Mouse (Mus musculus): ENCODE measurements around the gene Il1f10.

Il1f10 gene

DNA sequence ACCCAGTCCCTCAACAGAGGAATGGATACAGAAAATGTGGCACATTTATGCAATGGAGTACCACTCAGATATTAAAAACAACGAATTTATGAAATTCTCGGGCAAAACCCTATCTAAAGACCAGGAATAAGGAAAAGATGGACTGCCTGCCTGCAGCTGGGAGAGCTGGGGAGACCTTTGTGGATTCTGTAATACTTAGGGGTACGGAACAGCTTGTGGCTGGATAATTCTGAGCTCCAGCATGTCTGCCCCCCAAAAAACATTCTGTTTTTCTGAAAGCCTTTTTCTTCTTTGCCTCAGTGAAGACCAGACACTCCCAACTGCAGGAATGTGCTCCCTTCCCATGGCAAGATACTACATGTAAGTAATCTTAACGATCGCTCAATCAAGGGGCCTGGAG is at the start of gene Il1f10:
Il1f10 (plus strand) TSS at position 301 of the 400 bp plus-strand sequence.
- no peak for DNase-seq (ENCODE audit: low read depth, low spot score)

DNA sequence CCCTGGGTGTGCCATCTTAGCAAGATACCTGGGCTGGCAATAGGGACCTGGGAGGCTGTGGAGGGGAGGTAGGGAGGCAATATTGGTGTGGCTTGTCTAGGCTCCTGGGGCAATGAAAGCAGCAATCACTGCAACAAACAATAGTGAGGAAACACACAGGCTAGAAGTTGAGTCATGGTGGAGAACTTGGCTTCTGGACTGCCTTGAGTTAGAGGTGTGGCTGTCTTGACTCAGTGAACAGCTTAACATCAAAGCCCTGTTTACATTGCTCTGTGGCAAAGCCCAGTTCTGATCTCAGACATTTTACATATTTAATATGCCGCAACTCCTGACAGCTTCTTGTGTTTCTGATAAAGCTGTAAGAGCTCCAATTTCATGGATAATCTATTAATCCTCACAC is 23.5 kb upstream of the Il1f10 start:
- no peak for DNase-seq (ENCODE audit: low read depth, low spot score)

DNA sequence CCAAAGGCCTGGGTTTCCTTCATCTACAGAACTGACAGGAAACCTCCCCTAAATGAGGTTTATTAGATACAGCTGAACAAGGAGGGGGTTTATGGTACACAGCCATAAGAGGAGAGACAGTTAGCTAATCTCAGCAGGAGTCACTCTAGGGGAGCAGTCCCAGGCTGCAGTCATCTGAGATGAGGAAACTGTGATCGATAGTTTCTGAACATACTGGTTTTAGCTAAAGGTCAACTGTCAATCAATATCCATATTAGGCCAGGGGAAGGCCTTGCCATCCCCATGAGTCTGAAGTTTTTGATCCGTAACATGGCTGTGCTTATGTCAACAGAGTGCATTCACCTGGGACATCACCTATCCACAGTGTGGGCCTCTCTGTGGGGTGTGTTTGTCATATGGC is 17.4 kb upstream of the Il1f10 start:
- DNase-seq (ENCODE audit: low read depth, low spot score): no peak

DNA sequence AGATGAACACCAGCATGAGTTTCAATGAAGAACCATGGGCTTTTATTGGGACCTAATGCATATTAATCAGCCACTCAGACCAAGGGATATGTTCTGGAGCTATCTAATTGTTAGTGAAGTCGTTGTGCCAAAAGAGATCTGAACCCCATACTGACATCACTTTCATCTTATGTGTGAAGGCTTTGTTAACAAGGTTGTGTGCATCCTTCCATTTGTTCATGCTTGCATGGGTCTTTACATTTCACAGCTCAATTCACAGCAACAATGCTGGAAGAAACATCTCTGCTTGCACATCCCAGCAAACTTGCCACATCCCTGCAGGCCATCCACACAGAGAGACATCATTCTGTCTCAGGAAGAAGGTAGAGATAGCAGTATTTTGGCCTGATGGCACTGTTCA is 15.8 kb upstream of the Il1f10 start:
- DNase-seq (ENCODE audit: low read depth, low spot score): no peak

GRCm38 (mm10) chr2:24276654-24277053 is 14.3 kb upstream of the Il1f10 start, which contains the start of gene Il1f5:
TSS of gene Il1f5 (plus strand) at chr2:24276954.
- no peak for DNase-seq (ENCODE audit: low read depth, low spot score)

GRCm38 (mm10) chr2:24294616-24295015 is 3.6 kb downstream of the Il1f10 start:
- no peak for DNase-seq (ENCODE audit: low read depth, low spot score)

GRCm38 (mm10) chr2:24296837-24297236 is 5.8 kb downstream of the Il1f10 start:
- DNase-seq (ENCODE audit: low read depth, low spot score): peak; percentile 46

DNA sequence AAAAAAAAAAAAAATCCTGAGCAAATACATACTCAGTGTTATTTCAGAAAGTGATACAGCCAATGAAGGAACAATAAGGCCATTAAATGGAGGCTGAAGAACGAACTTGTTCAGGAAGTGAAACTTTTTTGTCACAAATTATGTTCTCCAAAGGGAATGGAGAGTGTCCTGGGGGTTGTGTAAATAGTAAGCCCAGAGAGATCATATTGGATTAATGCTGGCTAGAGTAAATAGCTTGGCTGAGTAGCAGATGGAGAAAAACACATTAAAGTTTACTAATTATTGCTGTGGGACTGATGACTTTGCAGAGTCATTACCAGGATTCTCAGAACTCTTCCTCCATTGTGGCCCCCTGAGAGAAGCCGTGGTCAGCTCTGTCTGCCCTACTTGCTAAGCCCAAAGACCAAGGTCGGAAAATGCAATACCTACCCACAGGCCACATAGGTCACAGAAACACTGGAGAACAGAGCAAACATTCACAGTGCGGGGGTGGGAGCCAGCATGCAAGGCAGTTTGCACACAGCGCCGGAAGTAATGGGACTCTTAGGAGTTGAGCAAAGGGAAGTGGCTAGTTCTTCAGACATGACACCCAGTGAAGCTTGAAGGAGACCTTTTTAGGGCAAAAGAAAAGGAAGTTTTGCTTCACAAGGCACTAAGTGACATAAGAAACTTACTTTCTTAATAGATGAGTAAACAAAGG is 20.5 kb downstream of the Il1f10 start:
- DNase-seq (ENCODE audit: low read depth, low spot score): peak; percentile 8

DNA sequence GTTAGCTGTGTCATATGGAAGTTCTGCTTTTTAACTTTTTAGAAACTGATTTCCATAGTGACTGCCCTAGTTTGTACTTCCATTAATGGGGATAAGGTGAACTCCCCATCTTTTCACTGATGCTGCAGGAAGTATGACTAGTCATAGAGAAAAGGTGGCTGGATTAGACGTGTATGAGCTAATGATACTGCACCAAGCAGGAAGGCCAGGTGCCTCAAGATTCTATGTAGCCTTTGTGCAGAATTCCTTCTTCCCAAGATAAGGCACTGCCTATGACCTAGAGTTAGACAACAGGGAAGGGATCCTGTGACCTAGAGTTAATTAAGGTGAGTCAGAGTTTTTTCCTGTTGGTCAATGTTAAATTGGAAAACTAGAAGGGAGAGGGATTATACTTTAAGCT is 25.9 kb downstream of the Il1f10 start:
- DNase-seq (ENCODE audit: low read depth, low spot score): no peak

- DNase-seq (ENCODE audit: low read depth, low spot score): no peak
These were observed 27.1 kb downstream of the Il1f10 start for GRCm38 (mm10) chr2:24317919-24318598.

DNA sequence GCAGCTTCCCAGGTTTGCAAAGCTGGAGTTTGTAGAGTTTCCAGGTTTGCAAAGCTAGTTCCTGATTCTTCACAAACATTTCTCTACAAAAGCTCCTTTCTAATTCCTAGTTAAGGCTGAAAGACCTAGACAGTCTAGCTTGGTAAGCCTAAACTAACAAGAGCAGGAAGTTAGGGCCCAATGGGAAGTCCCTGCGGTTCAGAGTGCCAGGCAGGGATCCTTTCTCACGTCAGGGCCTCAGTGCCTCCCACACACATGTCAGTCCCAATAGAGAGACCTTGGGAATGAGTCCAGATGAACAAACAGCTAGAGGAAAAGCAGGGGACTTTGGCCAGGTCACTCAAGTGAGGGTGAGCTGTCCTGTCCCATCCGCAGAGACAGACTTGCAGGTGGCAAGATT is 44.3 kb downstream of the Il1f10 start:
- no peak for DNase-seq (ENCODE audit: low read depth, low spot score)

DNA sequence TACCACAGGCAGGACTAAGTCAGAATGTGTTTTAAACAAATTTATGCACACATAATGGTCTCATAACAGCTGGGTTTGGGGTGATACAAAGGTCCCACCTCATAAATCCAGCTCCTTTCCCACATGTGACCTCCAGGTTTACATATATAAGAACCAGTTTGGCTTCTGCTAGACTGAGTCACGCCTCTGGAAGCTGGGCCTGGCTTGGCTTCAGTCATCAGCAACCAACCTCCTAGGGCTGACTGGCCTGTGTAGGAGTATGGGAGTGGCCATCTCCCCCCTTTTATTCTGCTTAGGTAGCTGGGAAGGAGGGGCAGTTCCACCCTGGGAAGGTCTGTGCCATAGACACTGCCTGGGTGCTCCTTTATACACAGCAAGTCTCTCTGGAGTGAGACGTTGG is 45.5 kb downstream of the Il1f10 start, which contains the start of gene Il1rn:
Il1rn (plus strand) TSS at position 309 of the 400 bp plus-strand sequence.
- no peak for DNase-seq (ENCODE audit: low read depth, low spot score)

DNA sequence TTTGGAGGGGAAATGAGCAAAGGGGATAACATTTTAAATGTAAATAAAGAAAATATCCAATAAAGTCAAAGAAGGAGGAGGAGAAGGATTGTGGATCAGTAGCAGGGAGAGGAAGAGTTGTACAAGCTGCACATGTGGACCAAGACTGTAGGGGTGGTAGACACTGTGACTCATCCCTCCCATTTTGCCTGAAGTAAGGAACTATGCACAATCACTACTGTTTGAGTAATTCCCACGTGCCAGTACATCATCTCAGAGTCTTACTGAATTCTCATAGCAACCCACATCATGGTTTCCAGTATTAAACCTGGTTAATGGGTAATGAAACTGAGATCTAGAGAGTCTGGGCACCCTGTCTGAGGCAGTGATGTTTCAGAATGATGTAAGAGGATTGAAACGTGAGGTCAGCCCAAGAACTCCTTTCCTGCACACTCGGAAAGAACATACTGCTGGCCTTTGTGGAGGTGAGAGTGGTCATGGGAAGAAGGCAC is 50.4 kb downstream of the Il1f10 start:
- DNase-seq (ENCODE audit: low read depth, low spot score): no peak
